Mouse (Mus musculus): ENCODE data around the gene Zfp91. TPM values are rescaled to one million over a fixed set of nuclear protein-coding genes. Genes with fewer than 3 reads are reported as not detected.

The Zfp91 gene
- polyA plus RNA-seq, 2 experiments = 10.3 to 30.4 TPM

GRCm38 (mm10) chr19:12720463-12720862 lies 75.5 kb downstream of the Zfp91 start:
- no peak for DNase-seq (ENCODE audit: low spot score)
- Histone ChIP-seq H3K4me2 (replicated peaks; ENCODE audit: low read depth, low read length, severe bottlenecking) (no peak overlapping the region), H3K27me3 (ENCODE audit: control insufficient read depth, insufficient read depth, low read length) (no peaks in the 10 kb centered on the region), H3K27ac (replicated peaks; ENCODE audit: low read depth, low read length) (no peak overlapping the region), H3K4me3 (replicated peaks; ENCODE audit: low read length) (no peak overlapping the region), H3K4me1 (ENCODE audit: control insufficient read depth, insufficient read depth, low read length) (no peaks in the 10 kb centered on the region), H3K9ac (ENCODE audit: low read depth, low read length, severe bottlenecking) (no peak overlapping the region), H3K9me3 (ENCODE audit: control insufficient read depth, low read length) (no peaks in the 10 kb centered on the region), H3K36me3 (ENCODE audit: control insufficient read depth, insufficient read depth, low read length) (no peaks in the 10 kb centered on the region)
- ATAC-seq (ENCODE audit: low FRiP score, low read depth) = no peak
- 78% methylated on average over 2 of the region's 2 CpGs for WGBS
- no peak for TF ChIP-seq POLR2A (IDR thresholded peaks at IDR 0.05; ENCODE audit: borderline replicate concordance, extremely low read depth, insufficient read depth, insufficient read length)

GRCm38 (mm10) chr19:12719189-12719588 lies 76.7 kb downstream of the Zfp91 start:
- no peak for DNase-seq (ENCODE audit: low spot score)
- Histone ChIP-seq H3K9ac (ENCODE audit: low read depth, low read length, severe bottlenecking) (no peak overlapping the region), H3K4me3 (replicated peaks; ENCODE audit: low read length) (no peak overlapping the region), H3K9me3 (ENCODE audit: control insufficient read depth, low read length) (no peaks in the 10 kb centered on the region), H3K27ac (replicated peaks; ENCODE audit: low read depth, low read length) (no peak overlapping the region), H3K36me3 (ENCODE audit: control insufficient read depth, insufficient read depth, low read length) (no peaks in the 10 kb centered on the region), H3K4me2 (replicated peaks; ENCODE audit: low read depth, low read length, severe bottlenecking) (no peak overlapping the region), H3K27me3 (ENCODE audit: control insufficient read depth, insufficient read depth, low read length) (no peaks in the 10 kb centered on the region), H3K4me1 (ENCODE audit: control insufficient read depth, insufficient read depth, low read length) (no peaks in the 10 kb centered on the region)
- TF ChIP-seq POLR2A (IDR thresholded peaks at IDR 0.05; ENCODE audit: borderline replicate concordance, extremely low read depth, insufficient read depth, insufficient read length) = no peak
- 77% methylated on average over 6 of the region's 6 CpGs for WGBS
- no peak for ATAC-seq (ENCODE audit: low FRiP score, low read depth)

Other genes starting within 250 kb of the Zfp91 start
- 0.04 and 0.08 TPM in 2 replicates for gene Gm4952, start 196.2 kb downstream of the Zfp91 start, polyA plus RNA-seq (2012; rRNA removed)
- gene Gm4952, start 196.2 kb downstream of the Zfp91 start, polyA plus RNA-seq (2014; fragmentation: Nextera tagmentation; extraction: Ambion mirVana) = 0.33 TPM in 1 of 2 replicates, not detected in the other
- gene Glyat, start 162.8 kb downstream of the Zfp91 start, polyA plus RNA-seq (2012; rRNA removed) = 0.04 TPM in 1 of 2 replicates, not detected in the other
- not detected in 2 replicates for gene Glyat, start 162.8 kb downstream of the Zfp91 start, polyA plus RNA-seq (2014; fragmentation: Nextera tagmentation; extraction: Ambion mirVana)
- not detected in 2 replicates for gene Olfr1442, start 125.7 kb downstream of the Zfp91 start, polyA plus RNA-seq (2012; rRNA removed)
- not detected in 2 replicates for gene Olfr1442, start 125.7 kb downstream of the Zfp91 start, polyA plus RNA-seq (2014; fragmentation: Nextera tagmentation; extraction: Ambion mirVana)
- gene Olfr1443, start 118.0 kb downstream of the Zfp91 start, polyA plus RNA-seq (2012; rRNA removed) = not detected in 2 replicates
- not detected in 2 replicates for gene Olfr1443, start 118.0 kb downstream of the Zfp91 start, polyA plus RNA-seq (2014; fragmentation: Nextera tagmentation; extraction: Ambion mirVana)
- gene Keg1, start 100.3 kb downstream of the Zfp91 start, polyA plus RNA-seq (2012; rRNA removed) = not detected in 2 replicates
- not detected in 2 replicates for gene Keg1, start 100.3 kb downstream of the Zfp91 start, polyA plus RNA-seq (2014; fragmentation: Nextera tagmentation; extraction: Ambion mirVana)
- gene Cntf, start 30.5 kb downstream of the Zfp91 start, polyA plus RNA-seq (2012; rRNA removed) = 1.7 and 2.6 TPM in 2 replicates
- 0.22 and 0.66 TPM in 2 replicates for gene Cntf, start 30.5 kb downstream of the Zfp91 start, polyA plus RNA-seq (2014; fragmentation: Nextera tagmentation; extraction: Ambion mirVana)
- gene Lpxn, start 67 bp upstream of the Zfp91 start, polyA plus RNA-seq (2012; rRNA removed) = 4.0 and 4.1 TPM in 2 replicates
- gene Lpxn, start 67 bp upstream of the Zfp91 start, polyA plus RNA-seq (2014; fragmentation: Nextera tagmentation; extraction: Ambion mirVana) = 3.7 and 4.8 TPM in 2 replicates
- gene Gm5244, start 50.6 kb upstream of the Zfp91 start, polyA plus RNA-seq (2012; rRNA removed) = not detected in 2 replicates
- not detected in 2 replicates for gene Gm5244, start 50.6 kb upstream of the Zfp91 start, polyA plus RNA-seq (2014; fragmentation: Nextera tagmentation; extraction: Ambion mirVana)
- gene Olfr1444, start 61.2 kb upstream of the Zfp91 start, polyA plus RNA-seq (2012; rRNA removed) = not detected in 2 replicates
- gene Olfr1444, start 61.2 kb upstream of the Zfp91 start, polyA plus RNA-seq (2014; fragmentation: Nextera tagmentation; extraction: Ambion mirVana) = not detected in 2 replicates
- not detected in 2 replicates for gene Olfr1445, start 87.7 kb upstream of the Zfp91 start, polyA plus RNA-seq (2012; rRNA removed)
- gene Olfr1445, start 87.7 kb upstream of the Zfp91 start, polyA plus RNA-seq (2014; fragmentation: Nextera tagmentation; extraction: Ambion mirVana) = not detected in 2 replicates
- gene Olfr1446, start 97.4 kb upstream of the Zfp91 start, polyA plus RNA-seq (2012; rRNA removed) = not detected in 2 replicates
- gene Olfr1446, start 97.4 kb upstream of the Zfp91 start, polyA plus RNA-seq (2014; fragmentation: Nextera tagmentation; extraction: Ambion mirVana) = not detected in 2 replicates
- not detected in 2 replicates for gene Olfr1447, start 107.6 kb upstream of the Zfp91 start, polyA plus RNA-seq (2012; rRNA removed)
- not detected in 2 replicates for gene Olfr1447, start 107.6 kb upstream of the Zfp91 start, polyA plus RNA-seq (2014; fragmentation: Nextera tagmentation; extraction: Ambion mirVana)
- not detected in 2 replicates for gene Olfr1448, start 128.3 kb upstream of the Zfp91 start, polyA plus RNA-seq (2012; rRNA removed)
- gene Olfr1448, start 128.3 kb upstream of the Zfp91 start, polyA plus RNA-seq (2014; fragmentation: Nextera tagmentation; extraction: Ambion mirVana) = not detected in 2 replicates
- not detected in 2 replicates for gene Olfr1449, start 134.7 kb upstream of the Zfp91 start, polyA plus RNA-seq (2012; rRNA removed)
- gene Olfr1449, start 134.7 kb upstream of the Zfp91 start, polyA plus RNA-seq (2014; fragmentation: Nextera tagmentation; extraction: Ambion mirVana) = not detected in 2 replicates
- not detected in 2 replicates for gene Olfr1450, start 154.1 kb upstream of the Zfp91 start, polyA plus RNA-seq (2012; rRNA removed)
- not detected in 2 replicates for gene Olfr1450, start 154.1 kb upstream of the Zfp91 start, polyA plus RNA-seq (2014; fragmentation: Nextera tagmentation; extraction: Ambion mirVana)
- not detected in 2 replicates for gene Olfr1451, start 198.9 kb upstream of the Zfp91 start, polyA plus RNA-seq (2012; rRNA removed)
- not detected in 2 replicates for gene Olfr1451, start 198.9 kb upstream of the Zfp91 start, polyA plus RNA-seq (2014; fragmentation: Nextera tagmentation; extraction: Ambion mirVana)
- not detected in 2 replicates for gene Olfr1453, start 232.2 kb upstream of the Zfp91 start, polyA plus RNA-seq (2012; rRNA removed)
- not detected in 2 replicates for gene Olfr1453, start 232.2 kb upstream of the Zfp91 start, polyA plus RNA-seq (2014; fragmentation: Nextera tagmentation; extraction: Ambion mirVana)

All from limb, embryonic 14.5 days (tissue).